Mouse (Mus musculus): ENCODE measurements around the gene Gm3415.

- TF ChIP-seq TAL1 (IDR thresholded peaks at IDR 0.05; ENCODE audit: low read length) = no peak
- no peak for TF ChIP-seq GATA1 (IDR thresholded peaks at IDR 0.05; ENCODE audit: low read length)
Observed at GRCm38 (mm10) chr5:146606221-146606620, 50.3 kb downstream of the Gm3415 start.
